Mouse (Mus musculus): ENCODE measurements at regions not wholly inside any gene's neighbourhood (a gene's known extent, or its start where the extent isn't known, plus 50 kb on each side); places are given as distances from the start of the nearest gene placed in this dataset.
"Not testable (repeated sequence)": the region's sequence is repeated elsewhere in the genome, so short reads cannot be mapped to it uniquely, and the experiment has no call there.

DNA sequence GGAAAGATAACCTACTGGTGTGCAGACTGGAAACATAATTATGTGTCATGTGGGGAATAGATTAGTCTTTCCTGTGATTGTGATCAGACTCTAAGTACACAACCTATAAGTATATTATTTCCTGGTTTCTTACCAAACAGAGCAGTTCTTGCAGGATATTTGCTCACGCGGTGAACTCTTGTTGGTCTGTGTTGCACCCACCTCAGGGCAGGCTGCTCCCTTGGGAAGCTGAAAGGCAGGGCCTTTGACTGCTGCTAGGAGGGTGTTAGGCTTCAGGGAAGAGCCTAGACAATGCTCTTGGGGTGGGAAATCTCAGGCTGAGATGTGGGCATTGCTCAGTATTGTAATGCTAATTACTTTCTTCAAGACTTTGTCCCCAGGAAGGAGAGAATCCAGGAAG lies 247.5 kb downstream of the Samd9l start:
- not testable (repeated sequence) for H3K4me3 ChIP-seq (ENCODE audit: control insufficient read depth, low read depth, low read length); H3K27ac ChIP-seq (ENCODE audit: control insufficient read depth, insufficient read depth, low read depth, low read length); H3K36me3 ChIP-seq (ENCODE audit: control insufficient read depth, insufficient read depth, low read length); H3K27me3 ChIP-seq (ENCODE audit: control insufficient read depth, insufficient read depth, low read length); H3K4me1 ChIP-seq (ENCODE audit: control insufficient read depth, insufficient read depth, low read length)

DNA sequence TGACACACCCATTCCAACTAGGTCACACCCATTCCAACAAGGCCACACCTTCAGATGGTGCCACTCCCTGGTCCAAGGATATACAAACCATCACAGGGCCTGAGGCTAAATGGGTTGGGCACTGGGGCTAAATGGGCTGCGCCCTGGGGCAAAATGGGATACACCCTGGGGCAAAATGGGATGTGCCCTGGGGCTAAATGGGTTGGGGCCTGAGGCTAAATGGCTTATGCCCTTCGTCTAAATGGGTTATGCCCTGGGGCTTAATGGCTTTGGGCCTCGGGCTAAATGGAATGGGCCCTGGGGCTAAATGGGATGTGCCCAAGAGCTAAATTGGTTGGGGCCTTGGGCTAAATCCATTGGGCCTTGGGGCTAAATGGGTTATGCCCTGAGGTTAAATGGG lies 261.5 kb downstream of the Samd9l start:
- not testable (repeated sequence) for H3K27ac ChIP-seq (ENCODE audit: control insufficient read depth, insufficient read depth, low read depth, low read length); H3K36me3 ChIP-seq (ENCODE audit: control insufficient read depth, insufficient read depth, low read length); H3K4me3 ChIP-seq (ENCODE audit: control insufficient read depth, low read depth, low read length); H3K4me1 ChIP-seq (ENCODE audit: control insufficient read depth, insufficient read depth, low read length); H3K27me3 ChIP-seq (ENCODE audit: control insufficient read depth, insufficient read depth, low read length)

DNA sequence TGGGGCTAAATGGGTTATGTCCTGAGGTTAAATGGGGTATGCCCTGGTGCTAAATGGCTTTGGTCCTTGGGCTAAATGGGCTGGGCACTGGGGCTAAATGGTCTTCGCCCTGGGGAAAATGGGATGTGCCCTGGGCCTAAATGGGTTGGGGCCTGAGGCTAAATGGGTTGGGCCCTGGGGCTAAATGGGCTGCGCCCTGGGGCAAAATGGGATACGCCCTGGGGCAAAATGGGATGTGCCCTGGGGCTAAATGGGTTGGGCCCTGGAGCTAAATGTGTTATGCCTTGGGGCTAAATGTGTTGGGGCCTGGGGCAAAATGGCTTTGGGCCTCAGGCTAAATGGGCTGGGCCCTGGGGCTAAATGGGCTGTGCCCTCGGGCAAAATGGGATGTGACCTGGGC lies 265.6 kb downstream of the Samd9l start:
- H3K4me3 ChIP-seq (ENCODE audit: control insufficient read depth, low read depth, low read length); H3K27ac ChIP-seq (ENCODE audit: control insufficient read depth, insufficient read depth, low read depth, low read length); H3K27me3 ChIP-seq (ENCODE audit: control insufficient read depth, insufficient read depth, low read length); H3K4me1 ChIP-seq (ENCODE audit: control insufficient read depth, insufficient read depth, low read length); H3K36me3 ChIP-seq (ENCODE audit: control insufficient read depth, insufficient read depth, low read length): not testable (repeated sequence)

DNA sequence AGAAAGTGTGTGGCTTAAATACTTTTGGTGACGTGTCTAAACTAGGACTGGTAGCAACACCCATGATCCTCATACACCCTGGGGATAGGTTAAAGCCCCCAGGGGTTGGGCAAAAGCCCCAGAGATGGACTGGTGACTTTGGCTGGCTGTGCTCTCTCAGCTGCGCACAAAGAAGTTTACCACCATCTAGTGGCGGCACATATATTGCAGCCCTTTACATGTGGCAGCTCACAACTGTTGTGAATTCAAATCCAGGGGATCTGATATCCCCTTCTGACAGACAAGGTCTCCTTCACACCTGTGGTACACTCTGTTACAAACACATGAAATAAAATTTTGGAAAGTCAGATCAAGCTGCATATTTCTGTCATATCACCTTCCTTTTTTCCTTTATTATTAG lies 283.1 kb downstream of the Samd9l start:
- H3K27ac ChIP-seq (ENCODE audit: control insufficient read depth, insufficient read depth, low read depth, low read length); H3K27me3 ChIP-seq (ENCODE audit: control insufficient read depth, insufficient read depth, low read length): not testable (repeated sequence)

More for the DNA sequence above, 283.1 kb downstream of the Samd9l start:
- H3K4me1 ChIP-seq (ENCODE audit: control insufficient read depth, insufficient read depth, low read length); H3K36me3 ChIP-seq (ENCODE audit: control insufficient read depth, insufficient read depth, low read length); H3K4me3 ChIP-seq (ENCODE audit: control insufficient read depth, low read depth, low read length): not testable (repeated sequence)
